Mouse (Mus musculus): ENCODE data around the gene Commd1. TPM values are rescaled to one million over a fixed set of nuclear protein-coding genes. Genes with fewer than 3 reads are reported as not detected.

The Commd1 gene
- total RNA-seq, 2 experiments from 2014 or later, result 50.9 to 62.2 TPM

DNA sequence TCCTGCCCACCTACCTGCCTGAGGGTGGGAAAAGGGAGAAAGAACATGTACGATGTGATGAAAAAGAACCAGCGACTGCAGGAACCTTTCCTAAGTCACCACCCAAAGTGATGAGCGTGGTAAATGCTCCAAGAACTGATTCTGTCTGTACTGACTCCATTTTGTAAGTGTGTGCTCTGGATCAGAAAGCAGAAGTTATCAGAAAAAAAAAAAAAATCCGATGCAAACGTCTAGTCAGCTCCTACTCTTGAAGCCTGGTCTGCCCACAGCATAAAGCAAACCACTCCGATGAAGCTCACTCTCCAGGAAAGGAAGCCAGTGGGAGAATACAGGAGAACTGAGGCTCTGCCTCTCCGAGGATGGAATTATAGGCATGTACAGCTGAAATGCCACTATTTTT, 29.5 kb downstream of the Commd1 start:
- no peak for DNase-seq (ENCODE audit: extremely low spot score in 1 of 2, low spot score in 1 of 2)

DNA sequence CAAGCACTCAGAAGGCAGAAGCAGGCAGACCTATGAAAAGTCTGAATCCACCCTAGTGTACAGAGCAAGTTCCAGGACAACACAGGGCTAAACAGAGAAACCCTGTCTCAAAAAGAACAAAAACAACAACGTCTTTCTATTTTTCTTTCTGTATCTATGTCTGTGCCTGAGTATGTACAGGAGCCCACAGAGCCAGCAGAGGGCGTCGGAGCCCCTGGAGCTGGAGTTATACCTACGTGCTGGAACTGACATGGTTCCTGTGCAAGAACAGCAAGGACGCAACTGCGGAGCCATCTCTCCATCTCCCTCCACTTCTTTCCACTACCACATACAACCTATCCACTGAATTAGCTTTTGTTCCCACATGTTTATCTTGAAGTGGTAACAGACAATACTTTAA, 32.1 kb downstream of the Commd1 start:
- no peak for DNase-seq (ENCODE audit: extremely low spot score in 1 of 2, low spot score in 1 of 2)

DNA sequence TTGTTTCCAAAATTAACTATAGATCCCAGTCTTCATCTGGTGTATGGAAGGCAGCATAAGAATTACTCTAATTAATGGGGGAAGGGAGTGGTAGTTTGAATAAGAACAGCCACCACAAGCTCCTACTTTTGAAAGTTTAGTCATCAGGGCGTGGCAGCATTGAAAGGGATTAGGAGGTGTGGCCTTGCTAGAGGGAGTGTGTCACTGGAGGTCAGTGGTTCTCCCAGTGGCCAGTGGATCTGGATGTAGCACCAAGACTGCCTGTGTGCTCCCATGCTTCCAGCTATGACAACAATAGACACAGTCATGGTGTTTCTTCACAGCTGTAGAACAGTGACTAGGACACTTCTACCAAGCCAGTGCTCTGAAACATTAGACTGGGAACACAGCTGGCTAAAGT, 33.1 kb downstream of the Commd1 start:
- DNase-seq (ENCODE audit: extremely low spot score in 1 of 2, low spot score in 1 of 2), result no peak

DNA sequence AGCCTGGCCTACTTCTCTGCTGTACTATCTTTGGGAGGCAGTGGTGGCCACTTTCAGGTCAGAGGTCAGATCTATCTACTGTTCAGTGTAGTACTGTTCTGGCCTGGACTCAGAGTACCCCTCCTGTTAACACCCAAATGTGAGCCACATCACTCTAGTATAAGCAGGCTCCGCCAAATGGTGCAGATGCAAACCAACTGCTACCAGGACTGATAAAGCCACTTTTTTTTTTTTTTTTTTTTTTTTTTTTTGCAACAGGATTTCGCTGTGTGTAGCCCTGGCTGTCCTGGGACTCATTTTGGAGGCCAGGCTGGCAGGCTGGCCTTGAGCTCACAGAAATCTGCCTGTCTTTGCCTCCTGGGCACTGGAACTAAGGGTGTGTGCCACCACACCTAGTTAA, 43.2 kb downstream of the Commd1 start:
- DNase-seq (ENCODE audit: extremely low spot score in 1 of 2, low spot score in 1 of 2), result no peak

DNA sequence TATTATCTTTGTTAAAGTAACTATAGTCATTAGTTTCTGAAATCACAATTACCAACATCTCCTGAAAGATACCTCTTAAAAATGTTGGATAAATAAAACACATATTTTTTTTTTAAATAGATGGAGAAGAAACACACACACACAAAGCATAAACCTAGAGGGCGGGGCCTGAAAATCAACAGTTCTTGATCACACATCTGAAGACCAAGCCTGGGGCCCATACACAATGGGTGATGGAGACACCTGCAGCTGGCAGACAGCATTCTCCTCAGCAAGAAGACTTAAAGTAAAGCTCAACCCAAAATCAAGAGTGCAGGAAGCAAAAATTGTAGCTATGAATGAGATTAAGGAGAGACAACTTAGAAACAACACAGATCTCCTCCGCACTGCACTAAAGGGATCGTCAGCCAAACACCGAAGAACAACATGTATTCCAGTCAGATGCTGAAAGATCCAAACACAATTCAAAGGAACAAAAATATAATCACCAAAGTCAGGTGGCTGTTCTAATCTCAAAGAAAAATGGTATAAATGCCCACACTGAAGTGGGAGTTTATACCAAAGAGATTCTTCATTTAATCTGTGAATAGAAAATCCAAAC, 44.4 kb downstream of the Commd1 start:
- DNase-seq (ENCODE audit: extremely low spot score in 1 of 2, low spot score in 1 of 2), result no peak

DNA sequence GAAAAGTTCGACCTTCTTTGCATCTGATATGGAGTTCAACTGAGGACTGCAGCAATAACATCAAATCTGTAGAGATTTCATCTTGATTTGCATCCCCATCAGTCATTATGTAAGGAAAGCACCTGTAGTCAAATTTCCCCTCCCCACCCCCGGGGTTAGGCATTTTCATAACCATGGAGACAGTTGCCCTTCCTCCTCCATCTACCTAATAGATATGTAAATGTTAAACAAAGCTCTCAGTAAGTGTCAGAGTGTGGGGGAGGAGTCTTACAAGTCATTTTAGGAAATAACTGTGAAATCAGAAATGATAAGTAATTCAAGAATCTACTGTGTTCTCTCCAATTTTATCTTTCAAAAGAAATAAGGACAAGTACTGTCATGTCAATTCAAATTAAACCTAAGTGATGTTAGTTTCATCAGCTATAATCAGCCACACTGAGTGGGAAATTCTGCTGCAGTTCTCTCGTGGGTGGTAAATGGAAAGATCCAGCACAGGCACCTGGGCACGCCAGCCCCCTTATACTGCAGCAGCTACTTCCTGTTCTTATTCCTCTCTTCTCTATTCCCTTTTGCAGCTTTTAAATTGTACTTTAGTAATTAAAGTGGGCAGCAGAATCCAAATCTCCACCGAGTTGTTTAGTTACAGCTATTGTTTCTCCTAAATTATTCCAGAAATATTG, 45.6 kb downstream of the Commd1 start:
- DNase-seq (ENCODE audit: extremely low spot score in 1 of 2, low spot score in 1 of 2), result no peak

DNA sequence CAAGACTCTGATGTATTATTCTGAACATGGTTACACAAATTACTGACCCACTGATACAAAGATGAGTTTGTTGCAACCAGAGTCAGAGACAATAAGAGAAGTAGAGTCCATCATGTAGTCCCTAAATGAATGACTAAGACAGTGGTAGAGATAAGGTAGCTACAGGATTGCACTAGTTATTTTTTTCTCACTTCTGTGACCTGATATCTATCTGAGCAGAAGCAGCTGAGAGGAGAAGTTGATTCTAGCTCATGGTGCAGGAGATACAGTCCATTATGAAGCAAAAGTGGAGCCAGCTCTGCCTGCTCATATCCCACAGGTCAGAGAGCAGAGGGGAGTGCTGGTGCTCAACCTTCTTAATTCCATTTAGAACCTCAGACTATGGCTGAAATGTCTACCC, 50.0 kb downstream of the Commd1 start:
- no peak for DNase-seq (ENCODE audit: extremely low spot score in 1 of 2, low spot score in 1 of 2)

DNA sequence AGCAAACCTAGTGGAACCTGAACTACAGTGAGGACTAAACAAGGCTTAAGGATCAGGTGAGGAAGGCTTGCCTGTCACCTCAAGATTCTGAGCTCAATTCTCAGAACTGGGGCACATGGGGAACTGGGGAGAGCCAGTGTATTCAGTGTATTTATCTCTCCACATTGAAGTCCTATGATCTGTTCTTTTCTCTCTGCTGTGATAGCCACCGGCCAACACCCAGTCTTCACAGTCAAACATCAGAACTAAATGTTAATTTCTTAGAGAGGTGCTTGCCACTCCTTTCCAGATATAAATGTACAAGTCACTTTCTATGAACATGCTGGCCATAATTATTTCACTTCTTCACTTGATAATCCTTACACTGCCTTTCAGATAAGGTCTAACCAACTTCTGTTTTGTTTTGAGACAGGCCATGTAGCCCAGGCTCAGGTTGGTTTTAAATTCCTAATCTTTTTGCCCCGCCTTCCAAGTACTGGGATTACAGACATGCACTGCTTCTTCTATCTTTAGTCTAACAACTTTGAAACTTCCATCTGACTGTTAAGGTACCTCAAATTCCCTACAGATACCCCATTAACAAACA, 50.8 kb downstream of the Commd1 start:
- DNase-seq (ENCODE audit: extremely low spot score in 1 of 2, low spot score in 1 of 2), result no peak

DNA sequence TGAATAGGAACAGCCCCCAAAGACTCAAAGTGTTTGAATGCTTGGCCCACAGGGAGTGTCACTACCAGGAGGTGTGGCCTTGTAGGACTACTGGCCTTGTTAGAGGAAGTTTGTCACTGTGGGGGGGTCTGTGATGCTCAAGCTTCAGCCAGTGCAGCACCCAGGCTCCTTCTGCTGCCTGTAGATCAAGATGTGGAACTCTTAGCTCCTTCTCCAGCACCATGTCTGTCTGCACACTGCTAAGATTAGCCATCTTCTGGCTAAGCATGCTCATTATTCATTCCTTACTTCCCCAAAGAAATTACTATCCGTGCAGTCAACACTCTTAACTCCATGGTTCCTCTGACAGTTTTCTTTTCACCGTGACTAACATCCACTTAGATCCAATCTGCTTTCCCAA, 52.1 kb downstream of the Commd1 start:
- no peak for DNase-seq (ENCODE audit: extremely low spot score in 1 of 2, low spot score in 1 of 2)

DNA sequence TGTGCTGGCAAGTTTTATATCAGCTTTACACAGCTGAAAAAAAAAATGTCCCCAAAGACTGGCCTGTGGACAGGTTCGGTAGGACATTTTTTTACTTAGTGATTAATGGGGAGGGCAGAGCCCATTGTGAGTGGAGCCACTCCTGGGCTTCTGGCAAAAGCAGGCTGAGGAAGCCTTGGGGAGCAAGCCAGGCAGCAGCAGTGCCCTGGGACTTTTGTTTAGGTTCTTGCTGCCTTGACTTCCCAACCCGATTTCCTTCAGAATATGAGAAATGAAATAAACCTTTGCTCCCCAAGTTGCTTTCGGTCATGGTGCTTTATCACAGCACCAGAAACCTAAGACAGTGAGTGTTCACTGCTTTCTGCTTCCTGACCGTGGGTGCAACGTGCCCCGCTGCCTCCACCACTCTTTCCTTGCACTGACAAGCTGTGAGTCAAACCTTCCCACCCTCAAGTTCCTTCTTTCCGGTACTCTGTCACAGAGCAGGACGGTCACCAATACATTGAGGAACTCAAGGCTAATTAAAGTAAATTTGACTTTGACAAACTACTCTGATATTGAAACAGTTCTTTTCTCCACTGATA, 53.5 kb downstream of the Commd1 start:
- DNase-seq (ENCODE audit: extremely low spot score in 1 of 2, low spot score in 1 of 2), result no peak

DNA sequence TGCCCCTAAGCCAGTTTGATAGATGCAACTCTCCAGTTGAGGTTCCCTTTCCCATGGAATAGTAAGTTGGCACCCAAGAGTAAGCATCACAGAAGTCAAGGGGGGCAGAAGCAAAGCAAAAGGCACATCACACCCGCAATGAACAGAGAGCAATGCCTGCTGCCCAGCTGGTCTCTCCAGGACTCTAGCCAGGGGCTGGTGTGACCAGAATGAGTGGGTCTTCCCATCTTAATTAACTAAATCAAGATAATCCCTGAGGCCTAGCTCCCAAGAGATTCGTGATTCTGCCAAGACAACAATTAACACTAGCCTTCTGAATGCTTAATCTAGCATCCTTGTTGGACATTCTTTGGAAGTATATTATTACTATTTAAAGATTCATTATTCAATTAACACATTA, 58.6 kb downstream of the Commd1 start:
- DNase-seq (ENCODE audit: extremely low spot score in 1 of 2, low spot score in 1 of 2), result no peak

DNA sequence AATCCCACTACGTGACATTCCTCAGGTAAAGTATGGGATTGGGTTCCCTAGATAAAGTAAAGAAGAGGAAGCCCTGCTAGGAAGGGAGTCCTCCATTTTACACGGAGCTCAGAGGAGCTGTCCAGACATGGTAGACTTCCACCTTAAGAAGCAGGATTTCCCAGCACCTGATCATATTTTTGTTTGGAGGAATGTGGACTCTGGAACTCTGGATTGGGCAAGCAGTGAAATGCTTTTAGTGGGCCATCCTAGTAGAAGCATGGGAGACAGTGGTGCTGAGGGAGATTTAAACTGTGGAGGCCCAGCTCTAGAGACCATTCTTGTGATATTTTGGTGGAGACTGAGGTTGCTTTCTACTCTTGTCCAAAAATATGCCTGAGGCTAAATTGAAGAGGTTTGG, 59.6 kb downstream of the Commd1 start:
- no peak for DNase-seq (ENCODE audit: extremely low spot score in 1 of 2, low spot score in 1 of 2)

DNA sequence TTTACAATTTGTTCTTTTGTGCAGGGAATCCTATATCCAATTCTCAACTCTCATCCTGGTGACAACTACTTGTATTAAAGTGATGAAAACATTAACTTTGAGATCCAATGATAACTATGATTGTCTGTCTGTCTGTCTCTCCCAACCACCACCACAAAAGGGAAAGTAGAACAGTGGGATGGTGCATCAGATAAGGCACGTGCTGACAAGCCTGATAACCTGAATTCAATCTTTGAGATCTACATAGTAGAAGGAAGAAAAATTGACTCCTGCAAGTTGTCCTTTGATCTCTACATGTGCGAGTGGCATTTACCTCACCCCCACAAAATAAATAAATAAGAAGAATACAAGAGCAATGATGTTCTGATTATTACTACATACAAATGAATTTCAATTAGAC, 62.8 kb downstream of the Commd1 start:
- DNase-seq (ENCODE audit: extremely low spot score in 1 of 2, low spot score in 1 of 2), result no peak

DNA sequence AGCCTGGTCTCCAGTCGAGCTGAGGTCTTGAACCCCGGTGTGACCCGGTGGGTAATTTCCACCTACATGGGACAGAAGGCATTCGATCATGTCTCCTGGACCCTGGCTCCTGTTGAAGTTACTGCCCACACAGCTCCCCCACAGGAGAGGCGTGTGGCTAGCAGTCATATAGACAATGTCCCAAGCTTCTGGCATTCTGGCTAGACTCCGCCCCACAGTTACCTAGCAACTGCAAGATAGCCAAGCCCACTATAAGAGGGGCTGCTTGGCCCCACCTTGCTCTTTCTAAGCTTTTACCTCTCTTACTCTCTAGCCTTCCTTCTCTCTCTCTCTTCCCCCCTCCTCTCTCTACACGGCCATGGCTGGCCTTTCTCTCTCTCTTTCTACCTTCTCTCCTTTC, 64.4 kb downstream of the Commd1 start:
- DNase-seq (ENCODE audit: extremely low spot score in 1 of 2, low spot score in 1 of 2), result no peak

DNA sequence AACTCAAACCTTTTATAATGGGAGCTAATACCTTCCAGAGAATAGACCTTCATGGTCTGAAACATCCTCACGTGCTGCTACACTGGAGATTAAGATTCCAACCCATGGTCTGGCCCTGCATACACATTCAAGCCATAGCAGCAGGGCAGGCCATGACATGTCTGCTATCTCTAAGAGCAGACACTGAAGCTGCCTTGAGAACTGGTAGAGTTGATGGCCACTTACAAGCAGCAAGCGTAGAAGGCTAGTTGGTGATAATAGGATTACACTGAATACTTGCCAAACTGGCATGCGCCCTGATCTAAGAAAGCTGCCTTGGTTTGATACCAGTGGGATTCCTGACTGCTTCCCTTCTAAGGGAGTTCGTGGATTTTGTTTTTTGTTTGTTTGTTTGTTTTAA, 68.4 kb downstream of the Commd1 start:
- DNase-seq (ENCODE audit: extremely low spot score in 1 of 2, low spot score in 1 of 2), result no peak

DNA sequence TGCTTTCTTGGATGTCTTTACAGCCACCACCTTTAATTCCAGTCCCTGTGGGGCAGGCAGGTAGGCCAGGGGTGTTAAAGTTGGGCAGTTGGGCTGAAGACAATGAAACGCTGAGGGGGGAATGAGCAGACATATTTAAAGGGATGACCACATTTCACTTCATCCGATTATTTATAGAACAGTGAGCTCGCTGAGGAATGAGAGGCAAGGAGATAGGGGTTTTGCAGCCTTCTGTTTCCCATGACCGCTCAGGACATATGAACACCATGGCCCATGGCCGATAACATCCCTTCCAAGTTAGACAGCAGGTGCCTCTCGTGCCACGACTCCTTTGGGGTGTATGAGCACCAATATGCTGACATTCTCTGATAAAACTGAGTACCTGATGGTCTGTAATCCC, 70.4 kb downstream of the Commd1 start:
- DNase-seq (ENCODE audit: extremely low spot score in 1 of 2, low spot score in 1 of 2), result no peak

DNA sequence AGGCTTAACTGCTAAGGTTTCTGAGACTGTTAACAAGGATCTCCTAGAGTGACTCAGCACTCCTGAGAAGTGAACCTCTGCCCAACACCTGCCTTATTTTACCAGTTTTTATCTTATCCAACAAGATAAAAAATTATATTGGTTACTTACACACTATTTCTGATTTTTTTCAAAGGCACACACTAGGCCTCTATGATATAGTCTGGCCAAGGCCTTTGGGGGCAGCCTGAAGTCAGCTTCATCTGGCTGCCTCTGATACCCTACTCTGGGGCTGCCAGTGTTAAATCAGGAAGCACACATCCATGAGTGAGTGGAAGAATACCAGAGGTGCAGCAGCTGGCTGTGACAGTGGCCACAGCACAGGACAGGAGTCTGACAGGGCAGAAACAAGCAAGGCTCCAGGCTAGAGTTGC, 75.7 kb downstream of the Commd1 start:
- no peak for DNase-seq (ENCODE audit: extremely low spot score in 1 of 2, low spot score in 1 of 2)

DNA sequence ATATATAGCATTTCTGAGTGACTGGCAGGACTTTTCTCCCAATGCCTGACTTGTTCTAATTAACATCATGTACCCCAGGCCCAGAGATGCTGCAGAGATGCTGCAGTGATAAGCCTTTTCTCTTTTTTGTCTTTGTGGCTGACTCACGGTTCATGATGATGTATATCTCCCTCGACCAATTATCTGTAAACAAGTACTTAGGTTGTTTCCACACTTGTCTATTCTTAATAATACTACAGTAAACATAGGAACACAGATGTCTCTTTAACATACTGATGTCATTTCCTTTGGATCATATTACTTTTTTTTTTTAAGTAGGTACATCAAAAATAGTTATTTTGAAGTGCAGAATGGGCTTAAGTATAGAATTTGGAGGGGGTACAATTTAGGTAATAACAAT, 79.3 kb downstream of the Commd1 start:
- no peak for DNase-seq (ENCODE audit: extremely low spot score in 1 of 2, low spot score in 1 of 2)

DNA sequence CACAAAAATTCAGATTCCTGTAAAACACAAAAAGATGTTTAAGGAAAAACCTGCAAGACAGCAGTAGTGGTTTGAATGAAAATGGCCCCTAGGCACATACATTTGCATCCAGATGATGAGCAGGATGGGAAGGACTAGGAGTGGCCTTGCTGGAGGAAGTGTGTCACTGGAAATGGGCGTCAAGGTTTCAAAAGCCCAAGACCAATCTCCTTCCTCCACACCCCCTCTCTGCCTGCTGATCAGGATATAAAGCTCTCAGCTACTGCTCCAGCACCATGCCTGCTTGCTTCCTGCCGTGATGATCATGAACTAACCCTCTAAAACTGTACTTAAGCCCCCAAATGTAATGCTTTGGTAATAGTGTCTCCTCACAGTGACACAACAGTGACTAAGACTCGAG, 82.1 kb downstream of the Commd1 start:
- no peak for DNase-seq (ENCODE audit: extremely low spot score in 1 of 2, low spot score in 1 of 2)

DNA sequence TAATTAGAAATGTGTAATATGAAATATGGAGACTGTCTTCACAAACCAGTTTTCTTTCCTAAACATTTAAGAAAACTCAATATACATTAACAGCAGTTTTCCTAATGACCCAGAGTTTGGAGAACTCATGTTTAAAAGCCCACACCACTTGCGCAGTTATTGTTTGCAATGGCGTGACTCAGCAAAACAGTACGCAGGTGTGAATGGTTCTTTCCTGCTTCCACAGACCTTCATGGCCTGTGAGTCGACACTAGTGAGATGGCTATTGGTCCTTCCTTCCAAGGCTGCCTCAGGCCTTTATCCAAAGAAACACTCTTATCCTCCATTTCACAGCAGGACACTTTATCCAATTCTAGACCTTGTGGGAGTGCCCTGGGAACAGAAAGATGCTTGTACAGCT, 84.5 kb downstream of the Commd1 start:
- DNase-seq (ENCODE audit: extremely low spot score in 1 of 2, low spot score in 1 of 2), result no peak

DNA sequence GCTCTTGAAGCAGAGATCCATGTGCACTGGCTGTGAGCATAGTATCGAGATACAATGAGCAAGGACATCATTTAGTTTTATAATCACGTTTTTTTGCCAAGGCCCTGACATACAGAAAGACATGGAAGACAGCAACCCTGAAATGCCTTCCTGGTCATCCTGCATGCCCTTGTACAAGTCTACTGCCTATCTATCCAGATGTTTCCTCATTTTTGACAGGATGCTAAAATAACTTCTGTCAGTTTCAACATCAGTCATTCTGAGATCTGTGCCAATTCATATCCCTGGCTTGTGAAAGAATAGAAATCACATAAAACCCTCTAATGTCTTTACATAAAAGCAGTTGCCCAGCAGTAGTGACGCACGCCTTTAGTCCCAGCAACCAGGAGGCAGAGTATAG, 85.1 kb downstream of the Commd1 start:
- no peak for DNase-seq (ENCODE audit: extremely low spot score in 1 of 2, low spot score in 1 of 2)

DNA sequence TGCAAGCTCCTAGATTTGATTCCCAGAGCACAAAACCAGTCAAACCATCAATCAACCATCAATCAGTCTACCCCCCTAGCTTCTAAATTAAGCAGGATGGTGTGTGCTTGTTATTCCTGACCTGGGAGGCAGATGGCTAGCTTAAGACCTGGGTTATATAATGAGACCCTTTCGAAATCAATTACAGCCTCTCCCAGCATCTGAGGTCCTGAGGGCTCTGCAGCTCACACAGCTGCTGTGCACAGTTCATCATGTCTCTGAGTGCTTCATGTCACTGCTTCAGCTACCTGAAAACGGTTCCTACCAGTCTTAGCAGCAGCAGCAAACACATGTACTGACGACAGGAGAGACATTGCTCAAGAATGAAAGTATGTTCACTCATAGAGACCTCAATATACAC, 89.1 kb downstream of the Commd1 start:
- DNase-seq (ENCODE audit: extremely low spot score in 1 of 2, low spot score in 1 of 2), result no peak
